Mouse (Mus musculus): ENCODE data around the gene Fam107b.

GRCm38 (mm10) chr2:3546588-3546987 is 23.7 kb upstream of the Fam107b start:
- TF ChIP-seq ZC3H11A (IDR thresholded peaks at IDR 0.05; ENCODE audit: borderline replicate concordance, low read depth, low read length) = peak; percentile 63; the same call in 1 of the 2 replicates
- no peak for TF ChIP-seq CHD2 (IDR thresholded peaks at IDR 0.05; ENCODE audit: low read depth, low read length)
- TF ChIP-seq ZNF384 (IDR thresholded peaks at IDR 0.05; ENCODE audit: low read depth, low read length) = no peak
- TF ChIP-seq MAFK (IDR thresholded peaks at IDR 0.05; ENCODE audit: insufficient read depth, low read depth, low read length) = no peak
- TF ChIP-seq HCFC1 (IDR thresholded peaks at IDR 0.05; ENCODE audit: borderline replicate concordance, insufficient read depth, low read length) = no peak
